Mouse (Mus musculus) hindlimb bud, embryonic 11.5 days (tissue): ENCODE results near the gene Gsdma3.
"Not testable (repeated sequence)": the region's sequence is repeated elsewhere in the genome, so short reads cannot be mapped to it uniquely, and the experiment has no call there.

Source experiments
- DNase-seq: peaks from one replicate; pipeline ENCODE4 v3.0.0-alpha.2; 2012; ENCODE audit warnings: low read depth, low spot score; ENCODE audit errors: extremely low spot score

The Gsdma3 gene

GRCm38 (mm10) chr11:98595473-98595872, 30.7 kb upstream of the Gsdma3 start:
- DNase-seq = no peak

- no peak for DNase-seq
Observed at GRCm38 (mm10) chr11:98595955-98596354, 30.2 kb upstream of the Gsdma3 start.

GRCm38 (mm10) chr11:98597363-98597762, 28.8 kb upstream of the Gsdma3 start:
- DNase-seq = peak; percentile 35

GRCm38 (mm10) chr11:98597991-98598390, 28.2 kb upstream of the Gsdma3 start, which contains the start of gene Lrrc3c:
Lrrc3c (plus strand) TSS chr11:98598291.
- no peak for DNase-seq

GRCm38 (mm10) chr11:98598851-98599290, 27.3 kb upstream of the Gsdma3 start:
- no peak for DNase-seq

- no peak for DNase-seq
Observed at GRCm38 (mm10) chr11:98599291-98599690, 26.9 kb upstream of the Gsdma3 start.

- no peak for DNase-seq
Observed at GRCm38 (mm10) chr11:98602090-98602690, 24.0 kb upstream of the Gsdma3 start.

GRCm38 (mm10) chr11:98603953-98604352, 22.2 kb upstream of the Gsdma3 start:
- DNase-seq = no peak

- not testable (repeated sequence) for DNase-seq
Observed at GRCm38 (mm10) chr11:98604911-98605310, 21.2 kb upstream of the Gsdma3 start.

- DNase-seq = no peak
Observed at GRCm38 (mm10) chr11:98606763-98607162, 19.4 kb upstream of the Gsdma3 start.

GRCm38 (mm10) chr11:98620791-98621190, 5.4 kb upstream of the Gsdma3 start:
- DNase-seq = no peak

- DNase-seq = not testable (repeated sequence)
Observed at GRCm38 (mm10) chr11:98623981-98624380, 2.2 kb upstream of the Gsdma3 start.

- DNase-seq = not testable (repeated sequence)
Observed at GRCm38 (mm10) chr11:98624381-98624780, 1.8 kb upstream of the Gsdma3 start.

- no peak for DNase-seq
Observed at GRCm38 (mm10) chr11:98628706-98629105, 2.5 kb downstream of the Gsdma3 start.

GRCm38 (mm10) chr11:98630646-98631045, 4.5 kb downstream of the Gsdma3 start:
- no peak for DNase-seq

- not testable (repeated sequence) for DNase-seq
Observed at GRCm38 (mm10) chr11:98635312-98635970, 9.3 kb downstream of the Gsdma3 start.

- DNase-seq = no peak
Observed at GRCm38 (mm10) chr11:98637501-98637900, 11.3 kb downstream of the Gsdma3 start.

- DNase-seq = no peak
Observed at GRCm38 (mm10) chr11:98640091-98640490, 13.9 kb downstream of the Gsdma3 start.

GRCm38 (mm10) chr11:98644757-98645156, 18.6 kb downstream of the Gsdma3 start:
- DNase-seq = no peak

GRCm38 (mm10) chr11:98645946-98646345, 19.8 kb downstream of the Gsdma3 start:
- no peak for DNase-seq

GRCm38 (mm10) chr11:98646459-98646858, 20.3 kb downstream of the Gsdma3 start, which contains the start of gene Gsdma2:
Gsdma2 (plus strand) TSS chr11:98646759.
- DNase-seq = no peak

GRCm38 (mm10) chr11:98655076-98655475, 28.9 kb downstream of the Gsdma3 start:
- DNase-seq = not testable (repeated sequence)
